Mouse (Mus musculus): Measurements from ENCODE around the gene Ntan1.
"Not testable (repeated sequence)": the region's sequence is repeated elsewhere in the genome, so short reads cannot be mapped to it uniquely, and the experiment has no call there.

GRCm38 (mm10) chr16:13772051-13772450, 46.6 kb upstream of the Ntan1 start:
- not testable (repeated sequence) for TF ChIP-seq CTCF (IDR thresholded peaks at IDR 0.05; ENCODE audit: control insufficient read depth, insufficient read depth, low read length); POLR2A (IDR thresholded peaks at IDR 0.05; ENCODE audit: borderline replicate concordance, control insufficient read depth, low read depth, low read length)

All from bone marrow, adult 2 months (tissue).